Mouse (Mus musculus) ovary, postnatal 14 days (tissue): ENCODE results near the gene Gm47995.
"Not testable (repeated sequence)": the region's sequence is repeated elsewhere in the genome, so short reads cannot be mapped to it uniquely, and the experiment has no call there.

Source experiments
- DNase-seq: peaks from one replicate; pipeline ENCODE4 v3.0.0; 2022; ENCODE audit warnings: low spot score

Gm47995 gene

DNA sequence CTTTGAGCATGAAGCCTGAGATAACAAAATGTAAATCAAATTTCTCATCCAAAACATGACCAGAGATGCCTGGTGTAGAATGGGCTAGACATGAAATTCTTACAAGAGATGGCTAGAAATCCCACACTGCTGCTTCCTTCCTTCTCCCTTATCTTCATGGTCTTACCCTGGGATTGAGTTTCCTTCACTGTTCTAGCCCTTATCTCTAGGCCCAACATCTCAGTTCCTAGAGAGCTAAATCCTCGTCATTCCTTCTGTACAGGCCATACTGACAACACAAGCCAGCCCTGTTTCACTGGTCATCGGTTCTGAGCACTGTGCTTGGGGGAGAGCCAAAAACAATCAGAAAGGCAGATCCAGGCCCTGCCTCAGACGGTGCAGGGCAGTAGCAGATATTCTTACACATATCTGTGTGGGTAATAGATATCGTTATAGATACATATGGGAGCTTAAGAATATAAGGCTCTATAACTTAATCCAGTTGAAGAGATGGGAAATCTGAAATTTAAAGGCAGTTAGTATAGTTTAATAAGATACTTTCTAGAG, 11.3 kb upstream of the Gm47995 start:
- DNase-seq = not testable (repeated sequence)

GRCm38 (mm10) chr1:151188469-151188868, 9.8 kb upstream of the Gm47995 start:
- no peak for DNase-seq

GRCm38 (mm10) chr1:151192075-151192474, 6.2 kb upstream of the Gm47995 start, which contains the start of gene Gm8947:
TSS of gene Gm8947 (plus strand) at chr1:151192376.
- DNase-seq = not testable (repeated sequence)

GRCm38 (mm10) chr1:151192739-151193138, 5.5 kb upstream of the Gm47995 start:
- DNase-seq = not testable (repeated sequence)

DNA sequence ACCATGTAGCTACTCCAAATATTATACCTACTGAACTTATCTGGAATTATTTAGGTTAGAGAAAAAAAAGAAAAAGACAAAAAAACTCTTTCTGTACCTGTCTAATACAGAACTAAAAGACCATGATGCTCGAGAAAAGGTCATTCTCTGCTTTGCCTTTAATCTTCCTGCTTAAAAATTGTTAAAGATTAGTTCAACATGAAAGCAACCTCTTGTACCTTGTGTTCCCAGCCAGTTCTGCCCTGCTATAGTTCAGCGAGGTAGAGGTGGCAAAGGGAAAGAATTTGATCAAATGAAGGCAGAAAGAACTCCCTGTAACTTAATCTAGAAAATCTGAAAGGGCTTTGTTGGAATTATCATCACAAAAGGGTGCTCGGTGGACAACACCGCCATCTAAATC, 2.3 kb upstream of the Gm47995 start:
- DNase-seq = not testable (repeated sequence)

- DNase-seq = not testable (repeated sequence)
Measured at GRCm38 (mm10) chr1:151196690-151197089, 1.6 kb upstream of the Gm47995 start.

GRCm38 (mm10) chr1:151200620-151201019, 2.4 kb downstream of the Gm47995 start:
- not testable (repeated sequence) for DNase-seq

- DNase-seq = not testable (repeated sequence)
Measured at GRCm38 (mm10) chr1:151202771-151203170, 4.5 kb downstream of the Gm47995 start.

DNA sequence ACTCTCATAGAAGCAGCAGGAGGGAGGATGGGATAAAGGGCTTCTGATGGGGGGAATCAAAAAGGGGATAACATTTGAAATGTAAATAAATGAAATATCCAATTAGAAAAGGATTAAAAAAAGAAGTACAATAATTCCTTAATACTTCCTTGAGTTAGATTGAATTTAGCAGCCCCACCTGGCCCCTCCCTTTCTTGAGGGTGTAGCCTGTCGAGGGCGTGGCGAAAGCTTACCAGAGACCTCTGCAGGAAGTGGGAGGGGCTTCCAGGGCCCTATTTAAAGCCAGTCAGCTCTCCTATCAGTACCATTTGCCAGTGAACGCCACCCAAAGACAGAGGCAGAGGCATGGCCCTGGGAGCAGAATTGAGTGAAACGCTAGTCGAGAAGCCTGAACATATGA, 5.6 kb downstream of the Gm47995 start, which contains the start of gene 3110040M04Rik:
Gene 3110040M04Rik, plus strand, starts transcription at position 304 of the 400 bp plus-strand sequence.
- DNase-seq = not testable (repeated sequence)

- not testable (repeated sequence) for DNase-seq
Measured at GRCm38 (mm10) chr1:151208493-151208892, 10.2 kb downstream of the Gm47995 start.

DNA sequence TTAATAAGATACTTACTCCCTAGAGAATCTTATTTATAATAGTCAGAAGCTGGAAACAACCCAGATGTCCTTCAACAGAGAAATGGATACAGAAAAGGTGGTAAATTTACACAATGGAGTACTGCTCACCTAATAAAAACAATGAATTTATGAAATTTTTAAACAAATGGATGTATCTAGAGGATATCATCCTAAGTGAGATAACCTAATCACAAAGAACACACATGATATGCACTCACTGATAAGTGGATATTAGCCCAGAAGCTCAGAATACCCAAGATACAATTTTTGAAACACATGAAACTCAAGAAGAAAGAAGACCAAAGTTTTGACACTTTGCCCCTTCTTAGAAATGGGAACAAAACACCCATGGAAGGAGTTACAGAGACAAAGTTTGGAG, 10.7 kb downstream of the Gm47995 start:
- not testable (repeated sequence) for DNase-seq

DNA sequence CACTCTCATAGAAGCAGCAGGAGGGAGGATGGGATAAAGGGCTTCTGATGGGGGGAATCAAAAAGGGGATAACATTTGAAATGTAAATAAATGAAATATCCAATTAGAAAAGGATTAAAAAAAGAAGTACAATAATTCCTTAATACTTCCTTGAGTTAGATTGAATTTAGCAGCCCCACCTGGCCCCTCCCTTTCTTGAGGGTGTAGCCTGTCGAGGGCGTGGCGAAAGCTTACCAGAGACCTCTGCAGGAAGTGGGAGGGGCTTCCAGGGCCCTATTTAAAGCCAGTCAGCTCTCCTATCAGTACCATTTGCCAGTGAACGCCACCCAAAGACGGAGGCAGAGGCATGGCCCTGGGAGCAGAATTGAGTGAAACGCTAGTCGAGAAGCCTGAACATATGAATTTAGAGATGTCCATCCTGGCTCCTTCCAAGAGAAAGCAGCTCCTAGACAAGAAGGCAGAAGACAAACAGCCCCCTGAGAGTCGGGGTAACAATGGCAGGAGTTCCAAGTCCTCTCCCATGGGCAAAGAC, 11.6 kb downstream of the Gm47995 start, which contains the start of gene Gm47996:
Gene Gm47996, plus strand, starts transcription at position 308 of the 532 bp plus-strand sequence.
- not testable (repeated sequence) for DNase-seq

GRCm38 (mm10) chr1:151211666-151212065, 13.4 kb downstream of the Gm47995 start:
- DNase-seq = not testable (repeated sequence)

- no peak for DNase-seq
Measured at GRCm38 (mm10) chr1:151214862-151215261, 16.6 kb downstream of the Gm47995 start.

DNA sequence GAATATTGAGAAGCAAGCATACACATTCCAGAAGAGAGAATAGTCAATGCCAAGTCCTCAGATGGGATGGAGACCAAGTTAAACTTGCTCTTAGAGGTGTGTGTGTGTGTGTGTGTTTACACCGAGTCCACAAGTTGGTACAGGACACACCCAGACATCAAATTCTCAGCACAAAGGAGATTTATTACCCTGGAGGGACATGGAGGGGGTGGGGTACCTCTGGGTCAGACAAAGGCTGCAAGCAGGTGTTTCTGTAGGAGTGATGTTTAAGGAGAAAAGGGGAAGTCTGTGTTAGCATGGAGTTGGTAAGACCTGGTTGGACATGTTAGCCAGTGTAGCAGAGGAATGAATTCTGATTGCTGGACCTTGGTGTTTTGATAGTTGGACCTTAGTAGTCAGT, 17.7 kb downstream of the Gm47995 start:
- no peak for DNase-seq

GRCm38 (mm10) chr1:151216417-151216816, 18.2 kb downstream of the Gm47995 start:
- DNase-seq = no peak

DNA sequence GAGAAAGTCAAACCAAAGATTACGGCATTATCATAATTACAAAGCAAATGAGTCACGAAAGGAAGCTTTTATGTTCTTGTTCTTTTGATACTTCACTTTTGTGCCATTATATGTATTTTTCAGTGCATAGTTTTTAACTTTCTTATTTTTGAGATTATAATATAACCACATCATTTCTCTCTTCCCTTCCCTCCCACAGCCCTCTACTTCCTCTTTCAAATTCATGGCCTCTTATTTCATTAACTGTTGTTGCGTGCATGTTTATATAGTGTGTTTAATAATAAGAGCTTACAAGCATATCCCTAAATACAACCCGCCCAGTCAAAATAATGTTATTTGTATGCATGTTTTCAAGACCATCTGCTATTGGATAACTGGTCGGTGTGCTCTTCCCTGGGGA, 20.8 kb downstream of the Gm47995 start:
- no peak for DNase-seq

DNA sequence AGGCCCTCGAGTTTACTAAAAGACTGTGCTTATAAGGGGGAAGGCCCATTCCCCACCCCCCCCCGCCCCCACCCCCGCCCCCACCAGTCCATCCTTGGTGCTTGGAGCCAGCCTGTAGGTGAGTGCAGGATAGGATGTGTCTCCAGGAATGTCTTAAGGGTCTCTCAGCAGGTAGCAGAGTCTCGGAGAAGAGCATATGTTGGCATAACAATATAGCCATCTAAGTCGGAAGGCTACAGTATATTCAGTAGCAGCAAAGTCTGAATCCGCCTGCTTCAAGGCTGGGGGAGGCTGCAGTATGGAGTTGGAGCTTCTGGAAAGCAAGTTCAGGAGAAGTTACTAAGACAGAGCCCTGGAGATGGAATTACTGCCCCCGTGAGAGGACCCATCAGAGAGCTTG, 21.9 kb downstream of the Gm47995 start:
- no peak for DNase-seq

DNA sequence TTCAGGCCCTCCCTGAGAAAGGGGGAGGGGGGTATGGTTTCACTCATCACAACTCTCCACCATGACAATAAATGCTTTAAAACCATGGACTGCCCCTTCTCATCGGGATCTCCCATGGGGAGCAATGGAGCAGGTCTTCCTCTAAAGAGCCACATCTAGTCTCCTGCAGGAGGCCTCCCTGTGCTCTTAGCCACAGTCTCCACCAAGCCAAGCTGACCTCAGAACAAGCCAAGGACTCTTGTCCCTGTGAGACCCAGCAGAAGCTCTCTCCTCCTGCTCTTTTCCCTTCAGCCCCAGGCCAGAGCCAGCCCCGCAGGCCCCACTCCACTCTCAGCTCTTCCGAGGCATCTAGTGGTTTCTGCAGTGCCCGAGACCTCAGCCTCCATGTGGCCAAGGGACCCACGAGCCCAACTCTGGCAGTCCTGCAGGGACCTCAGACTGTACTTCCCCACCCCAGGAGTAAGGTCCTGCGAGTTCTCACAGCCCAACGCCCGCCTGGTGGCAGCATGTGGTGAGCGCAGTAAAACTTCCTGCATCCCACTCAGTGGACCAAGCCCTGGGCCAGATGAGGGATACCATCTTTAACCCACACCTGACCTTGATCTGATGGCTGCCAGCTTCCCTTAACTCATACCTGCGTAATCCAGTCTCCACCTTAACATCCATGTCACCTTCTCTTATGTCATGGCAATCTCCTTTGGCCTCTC, 24.5 kb downstream of the Gm47995 start:
- no peak for DNase-seq

- DNase-seq = no peak
Measured at GRCm38 (mm10) chr1:151223377-151223776, 25.1 kb downstream of the Gm47995 start.

DNA sequence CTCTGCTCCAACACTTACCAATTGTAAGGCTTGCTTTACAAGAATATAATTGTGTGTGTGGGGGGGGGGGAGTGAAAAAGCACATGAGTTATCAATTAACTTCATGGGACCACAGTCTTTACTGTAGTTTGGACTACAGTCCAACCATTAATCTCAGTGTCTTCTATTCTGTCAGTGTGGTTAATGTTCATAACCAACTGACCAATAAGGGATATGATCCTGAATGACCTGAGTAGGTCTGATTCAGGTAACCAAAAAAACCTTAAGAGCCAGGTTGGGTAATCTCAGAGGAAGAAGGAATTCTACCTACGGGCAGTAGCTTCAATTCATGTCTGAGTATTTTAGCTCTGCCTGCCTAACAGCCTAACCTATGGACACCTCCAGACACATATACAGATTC, 26.3 kb downstream of the Gm47995 start:
- no peak for DNase-seq

DNA sequence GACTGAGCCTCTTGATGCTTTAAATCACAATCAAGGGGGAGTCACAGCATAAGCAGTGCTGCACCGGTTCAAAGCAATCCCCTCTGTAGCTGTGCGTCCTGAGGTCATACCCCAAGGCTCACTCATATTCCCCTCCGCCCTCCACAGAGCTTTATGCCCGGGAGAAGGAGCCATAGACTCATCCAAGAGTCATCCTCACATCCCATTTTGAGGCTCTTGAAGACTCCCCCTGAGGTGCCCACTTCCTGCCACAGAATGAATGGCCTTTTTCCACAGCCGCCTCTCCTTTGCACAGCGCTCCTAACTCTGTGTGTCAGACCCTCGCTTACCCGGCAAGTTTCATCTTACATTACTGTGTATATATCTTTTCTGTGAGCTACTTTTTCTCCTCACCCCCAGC, 29.3 kb downstream of the Gm47995 start:
- no peak for DNase-seq

DNA sequence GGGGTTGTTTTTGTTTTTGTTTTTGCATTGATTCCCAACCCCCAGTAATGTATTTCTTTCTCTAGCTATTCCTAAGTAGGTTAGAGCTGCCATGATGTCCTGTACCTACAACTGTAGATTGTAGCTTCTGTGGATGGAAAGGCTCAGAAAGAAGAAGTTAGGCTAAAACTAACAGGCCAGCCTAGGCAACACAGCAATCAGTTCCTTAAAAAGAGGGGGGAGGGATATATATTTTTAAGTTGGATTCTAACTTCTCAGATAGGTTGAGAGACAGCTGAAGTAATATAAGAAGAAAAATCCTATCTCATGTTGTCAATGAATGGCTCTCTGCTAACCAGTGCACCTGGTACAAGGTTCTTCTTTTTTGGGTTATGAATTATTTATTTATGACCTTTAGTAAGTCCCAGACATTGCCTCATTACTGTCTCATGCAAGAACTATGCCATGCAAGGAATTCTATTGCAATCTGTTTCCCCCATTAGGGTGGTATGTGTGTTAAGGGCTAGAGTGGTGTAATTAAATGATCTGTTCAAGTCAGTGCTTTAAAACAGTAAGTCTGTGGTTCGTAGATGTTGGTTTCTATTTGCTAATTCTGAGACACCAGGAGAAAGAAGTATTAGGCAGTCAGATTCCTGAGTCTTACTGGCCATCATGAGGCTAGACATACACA, 30.2 kb downstream of the Gm47995 start:
- no peak for DNase-seq
